Mouse (Mus musculus) erythroblast, embryonic 14.5 days (primary cell): ENCODE measurements around the gene Otogl.

Experiments used
- GATA1 ChIP-seq: IDR thresholded peaks from 2 replicates; pipeline ENCODE4 v1.6.1; 2012; ENCODE audit warnings: low read length, inconsistent platforms, mixed read lengths
- TAL1 ChIP-seq: IDR thresholded peaks from 3 replicates; pipeline ENCODE4 v1.6.1; 2012; ENCODE audit warnings: low read length, inconsistent platforms, mixed read lengths

GRCm38 (mm10) chr10:107867414-107867813 lies 44.5 kb downstream of the Otogl start:
- no peak for TF ChIP-seq GATA1
- TF ChIP-seq TAL1, result no peak
